Mouse (Mus musculus): Measurements from ENCODE around the gene P2ry6. TPM values are rescaled to one million over a fixed set of nuclear protein-coding genes. Genes with fewer than 3 reads are reported as not detected.

The P2ry6 gene
- polyA plus RNA-seq, 1 experiment from 2014 or later, result 9.9 TPM

DNA sequence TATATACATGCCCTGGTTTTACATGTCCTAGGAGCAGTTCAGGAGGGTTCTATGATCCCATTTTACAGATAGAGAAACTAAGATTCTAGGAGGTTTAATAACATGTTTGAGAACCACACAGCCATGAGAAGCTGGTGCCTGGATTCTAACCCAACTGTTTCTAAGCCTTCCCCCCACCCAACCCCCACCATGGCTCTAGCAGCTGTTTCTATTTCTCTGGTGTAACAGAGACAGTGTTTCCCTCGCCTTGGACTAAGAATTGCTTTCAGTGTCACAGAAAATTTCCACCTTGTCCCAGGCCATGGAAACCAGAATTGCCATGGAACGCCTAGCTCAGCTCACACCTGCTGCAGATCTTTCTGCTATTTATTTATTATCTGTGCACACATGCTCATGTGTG is 14.0 kb downstream of the P2ry6 start:
- no peaks in the 10 kb centered on the region for H3K9me3 ChIP-seq
- 53% methylated on average over 2 of the region's 2 CpGs for WGBS
- H3K4me1 ChIP-seq, result peaks cover 11% of the 10 kb centered on the region; the same call in 1 of the 2 replicates
- no peak overlapping the region for H3K27ac ChIP-seq
- H3K27me3 ChIP-seq, result no peaks in the 10 kb centered on the region
- H3K4me3 ChIP-seq, result no peak overlapping the region
- no peak for ATAC-seq (ENCODE audit: borderline replicate concordance, extremely low read depth, low FRiP score, low TSS enrichment)
- no peak overlapping the region for H3K4me2 ChIP-seq
- H3K36me3 ChIP-seq, result no peaks in the 10 kb centered on the region
- H3K9ac ChIP-seq, result no peak overlapping the region

DNA sequence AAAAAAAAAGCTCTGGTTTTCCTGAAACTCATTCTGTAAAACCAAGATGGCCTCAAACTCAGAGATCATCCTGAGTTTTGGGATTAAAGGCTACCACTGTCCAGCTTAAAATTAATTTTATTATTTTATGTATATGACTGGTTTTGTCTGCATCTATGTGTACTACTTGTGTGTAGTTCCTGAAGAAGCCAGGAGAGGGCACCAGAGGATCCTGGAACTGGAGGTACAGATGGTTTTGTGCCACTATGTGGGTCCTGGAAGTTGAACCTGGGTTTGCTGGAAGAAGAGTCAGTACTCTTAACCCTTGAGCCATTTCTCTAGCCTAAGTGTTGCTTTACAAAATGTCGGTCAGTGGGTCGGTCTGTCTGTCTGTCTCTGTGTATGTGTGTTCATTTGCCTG is 16.0 kb downstream of the P2ry6 start:
- Histone ChIP-seq H3K4me1 (peaks cover 11% of the 10 kb centered on the region; the same call in 1 of the 2 replicates), H3K4me3 (no peak overlapping the region), H3K4me2 (no peak overlapping the region), H3K27ac (no peak overlapping the region), H3K9ac (no peak overlapping the region), H3K27me3 (no peaks in the 10 kb centered on the region), H3K9me3 (no peaks in the 10 kb centered on the region), H3K36me3 (no peaks in the 10 kb centered on the region)
- ATAC-seq (ENCODE audit: borderline replicate concordance, extremely low read depth, low FRiP score, low TSS enrichment), result no peak
- WGBS, result 96% methylated on average over 2 of the region's 2 CpGs

DNA sequence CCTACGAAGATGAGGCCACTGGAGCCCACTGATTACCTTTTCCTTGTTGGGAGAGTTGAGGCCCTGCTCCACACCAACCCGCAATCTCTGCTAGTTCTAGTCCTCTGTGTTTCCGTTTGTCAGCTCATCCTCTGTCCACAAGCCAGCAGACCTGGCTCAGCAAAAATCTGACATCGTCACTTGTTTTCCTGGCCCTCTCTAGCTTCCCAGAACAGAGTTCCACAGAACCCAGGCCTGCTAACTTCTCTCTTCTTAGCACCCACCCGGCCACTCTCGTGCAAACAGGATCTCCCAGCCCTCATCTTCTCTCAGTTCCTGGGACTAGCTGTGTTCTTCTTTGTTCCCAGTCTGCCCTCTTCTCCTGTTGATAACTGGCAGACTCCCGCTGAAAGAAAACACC is 21.8 kb downstream of the P2ry6 start:
- WGBS, result 74% methylated on average over 7 of the region's 7 CpGs
- Histone ChIP-seq H3K4me3 (no peak overlapping the region), H3K27ac (no peak overlapping the region), H3K36me3 (no peaks in the 10 kb centered on the region), H3K9me3 (no peaks in the 10 kb centered on the region), H3K4me1 (peaks cover 39% of the 10 kb centered on the region), H3K4me2 (no peak overlapping the region), H3K9ac (no peak overlapping the region), H3K27me3 (no peaks in the 10 kb centered on the region)
- no peak for ATAC-seq (ENCODE audit: borderline replicate concordance, extremely low read depth, low FRiP score, low TSS enrichment)

DNA sequence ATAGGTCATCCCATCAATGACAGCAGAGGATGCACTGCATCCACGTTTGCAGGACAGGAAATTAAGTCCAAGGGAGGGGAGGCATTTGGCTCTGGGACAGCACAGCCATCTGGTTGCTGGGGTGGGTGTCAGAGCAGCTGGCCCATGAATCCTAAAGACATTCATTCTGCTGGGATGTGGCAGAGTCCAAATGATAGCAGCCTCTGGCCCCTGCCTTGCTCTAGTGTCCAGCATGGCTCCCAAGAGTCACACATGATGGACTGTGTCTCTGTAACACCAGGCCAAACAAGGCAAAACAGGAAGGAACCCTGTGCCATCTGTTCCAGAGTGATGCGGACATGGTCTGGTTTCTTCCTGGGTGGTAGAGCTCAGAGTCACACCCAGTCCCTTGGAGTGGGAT is 22.5 kb downstream of the P2ry6 start:
- no peak overlapping the region for H3K9ac ChIP-seq
- H3K9me3 ChIP-seq, result no peaks in the 10 kb centered on the region
- no peak overlapping the region for H3K4me3 ChIP-seq
- WGBS, result 31% methylated on average over 2 of the region's 2 CpGs
- ATAC-seq (ENCODE audit: borderline replicate concordance, extremely low read depth, low FRiP score, low TSS enrichment), result peak; percentile 73
- H3K27me3 ChIP-seq, result no peaks in the 10 kb centered on the region
- peak overlapping the region; percentile 39 for H3K27ac ChIP-seq
- peaks cover 33% of the 10 kb centered on the region for H3K4me1 ChIP-seq
- no peaks in the 10 kb centered on the region for H3K36me3 ChIP-seq
- no peak overlapping the region for H3K4me2 ChIP-seq

DNA sequence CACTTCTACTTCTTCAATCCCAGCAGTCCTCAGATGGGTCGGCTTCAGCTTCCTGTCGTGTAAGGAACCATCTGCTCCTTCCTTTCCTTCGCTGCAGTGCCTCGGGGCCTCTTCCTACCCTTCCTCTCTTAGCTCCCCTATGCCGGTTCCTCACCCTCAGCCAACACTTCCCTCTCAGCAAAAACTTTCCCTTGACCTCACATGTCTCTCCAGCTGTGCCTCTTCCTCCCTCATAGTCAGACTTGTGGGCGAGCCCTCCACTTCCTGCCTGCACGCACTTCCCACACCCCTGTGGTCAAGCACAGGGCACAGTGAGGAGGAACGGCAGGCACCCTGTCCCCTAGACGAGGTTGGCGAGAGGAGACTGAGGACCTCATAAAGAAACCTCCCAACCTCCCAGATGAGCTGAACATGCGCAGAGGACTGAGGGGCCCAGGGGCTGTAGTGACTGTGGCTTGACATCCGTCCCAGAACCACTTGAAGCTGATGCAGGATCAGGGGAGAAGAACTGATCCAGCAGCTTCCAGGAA is 23.9 kb downstream of the P2ry6 start:
- Histone ChIP-seq H3K27ac (peak overlapping the region; percentile 86), H3K9ac (no peak overlapping the region), H3K4me1 (peaks cover 28% of the 10 kb centered on the region), H3K9me3 (no peaks in the 10 kb centered on the region), H3K36me3 (no peaks in the 10 kb centered on the region), H3K4me3 (no peak overlapping the region), H3K27me3 (no peaks in the 10 kb centered on the region), H3K4me2 (no peak overlapping the region; the same call in 1 of the 2 replicates)
- WGBS, result 30% methylated on average over 12 of the region's 12 CpGs
- ATAC-seq (ENCODE audit: borderline replicate concordance, extremely low read depth, low FRiP score, low TSS enrichment), result peak; percentile 48

DNA sequence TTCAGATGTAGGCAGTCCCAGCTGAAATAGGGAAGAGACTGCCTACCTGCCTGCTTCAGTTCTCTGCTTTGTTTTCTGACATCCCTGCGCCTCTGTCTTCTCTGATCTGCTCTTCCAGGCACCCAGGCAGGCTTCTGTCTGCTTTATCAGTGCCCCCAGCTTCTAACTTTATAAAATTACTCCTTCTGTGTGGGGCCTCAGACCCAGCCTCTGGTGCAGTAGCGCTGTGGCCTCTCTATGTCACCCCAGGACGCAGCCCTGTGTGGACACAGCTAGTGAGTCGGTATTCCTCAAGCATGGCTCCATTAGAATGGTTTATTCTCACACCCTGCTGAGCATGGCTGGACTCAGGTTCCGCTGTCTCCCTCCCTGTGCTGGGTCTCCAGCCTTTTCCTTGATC is 24.4 kb downstream of the P2ry6 start:
- WGBS, result 61% methylated on average over 5 of the region's 5 CpGs
- H3K4me3 ChIP-seq, result no peak overlapping the region
- peaks cover 28% of the 10 kb centered on the region for H3K4me1 ChIP-seq
- H3K9me3 ChIP-seq, result no peaks in the 10 kb centered on the region
- H3K36me3 ChIP-seq, result no peaks in the 10 kb centered on the region
- no peak overlapping the region for H3K4me2 ChIP-seq
- H3K9ac ChIP-seq, result no peak overlapping the region
- ATAC-seq (ENCODE audit: borderline replicate concordance, extremely low read depth, low FRiP score, low TSS enrichment), result no peak
- peak overlapping the region; percentile 86 for H3K27ac ChIP-seq
- no peaks in the 10 kb centered on the region for H3K27me3 ChIP-seq

DNA sequence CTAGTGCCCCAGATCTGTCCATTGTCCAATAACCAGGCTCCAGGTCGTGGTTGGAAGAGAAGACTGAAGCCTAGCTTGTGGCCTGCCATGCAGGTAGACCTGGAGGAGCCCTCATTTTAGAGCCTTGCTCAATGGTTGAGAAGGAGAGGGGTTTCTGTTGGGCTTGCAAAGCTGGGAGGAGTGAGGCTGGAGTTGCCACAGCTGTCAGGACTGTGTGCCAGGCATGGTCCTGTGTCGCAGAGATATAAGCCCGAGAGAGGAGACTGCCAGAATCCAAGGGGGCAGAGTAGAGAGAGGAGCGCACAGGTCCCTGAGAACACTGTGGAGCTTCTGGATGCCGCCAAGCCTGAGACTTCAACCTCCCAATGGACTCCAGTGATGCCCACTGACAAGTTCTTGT is 29.7 kb downstream of the P2ry6 start:
- WGBS, result 69% methylated on average over 5 of the region's 5 CpGs

DNA sequence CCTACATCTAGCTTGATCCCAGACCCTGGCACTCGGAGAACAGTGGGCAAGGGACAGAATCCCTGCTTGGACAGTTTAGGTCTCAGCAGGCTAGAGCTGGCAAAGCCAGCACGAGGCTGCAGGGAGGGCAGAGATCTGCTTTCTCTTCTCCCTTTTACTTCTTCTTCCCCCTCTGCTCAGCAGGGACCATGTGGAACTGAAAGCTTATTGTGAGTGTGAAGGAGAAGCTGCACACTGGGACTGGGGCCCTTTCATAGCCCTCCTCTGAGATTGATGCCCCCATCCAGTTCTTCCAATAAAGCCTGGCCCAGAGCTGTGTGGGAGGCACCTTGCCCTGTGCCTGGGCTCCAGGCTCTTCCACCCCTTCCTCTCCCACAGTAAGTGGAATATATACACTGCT is 30.1 kb downstream of the P2ry6 start:
- Histone ChIP-seq H3K36me3 (no peaks in the 10 kb centered on the region), H3K4me2 (no peak overlapping the region), H3K4me1 (peaks cover 29% of the 10 kb centered on the region), H3K27me3 (no peaks in the 10 kb centered on the region), H3K27ac (peak overlapping the region; percentile 26; the same call in 1 of the 2 replicates), H3K4me3 (no peak overlapping the region), H3K9me3 (no peaks in the 10 kb centered on the region), H3K9ac (no peak overlapping the region)
- 62% methylated on average over 2 of the region's 2 CpGs for WGBS
- no peak for ATAC-seq (ENCODE audit: borderline replicate concordance, extremely low read depth, low FRiP score, low TSS enrichment)

More for the DNA sequence above, 29.7 kb downstream of the P2ry6 start:
- peaks cover 32% of the 10 kb centered on the region for H3K4me1 ChIP-seq
- no peak overlapping the region for H3K4me3 ChIP-seq
- peak overlapping the region; percentile 26; the same call in 1 of the 2 replicates for H3K27ac ChIP-seq
- no peak overlapping the region for H3K4me2 ChIP-seq
- no peak overlapping the region for H3K9ac ChIP-seq
- H3K27me3 ChIP-seq, result no peaks in the 10 kb centered on the region
- no peaks in the 10 kb centered on the region for H3K9me3 ChIP-seq
- no peaks in the 10 kb centered on the region for H3K36me3 ChIP-seq
- ATAC-seq (ENCODE audit: borderline replicate concordance, extremely low read depth, low FRiP score, low TSS enrichment), result no peak

DNA sequence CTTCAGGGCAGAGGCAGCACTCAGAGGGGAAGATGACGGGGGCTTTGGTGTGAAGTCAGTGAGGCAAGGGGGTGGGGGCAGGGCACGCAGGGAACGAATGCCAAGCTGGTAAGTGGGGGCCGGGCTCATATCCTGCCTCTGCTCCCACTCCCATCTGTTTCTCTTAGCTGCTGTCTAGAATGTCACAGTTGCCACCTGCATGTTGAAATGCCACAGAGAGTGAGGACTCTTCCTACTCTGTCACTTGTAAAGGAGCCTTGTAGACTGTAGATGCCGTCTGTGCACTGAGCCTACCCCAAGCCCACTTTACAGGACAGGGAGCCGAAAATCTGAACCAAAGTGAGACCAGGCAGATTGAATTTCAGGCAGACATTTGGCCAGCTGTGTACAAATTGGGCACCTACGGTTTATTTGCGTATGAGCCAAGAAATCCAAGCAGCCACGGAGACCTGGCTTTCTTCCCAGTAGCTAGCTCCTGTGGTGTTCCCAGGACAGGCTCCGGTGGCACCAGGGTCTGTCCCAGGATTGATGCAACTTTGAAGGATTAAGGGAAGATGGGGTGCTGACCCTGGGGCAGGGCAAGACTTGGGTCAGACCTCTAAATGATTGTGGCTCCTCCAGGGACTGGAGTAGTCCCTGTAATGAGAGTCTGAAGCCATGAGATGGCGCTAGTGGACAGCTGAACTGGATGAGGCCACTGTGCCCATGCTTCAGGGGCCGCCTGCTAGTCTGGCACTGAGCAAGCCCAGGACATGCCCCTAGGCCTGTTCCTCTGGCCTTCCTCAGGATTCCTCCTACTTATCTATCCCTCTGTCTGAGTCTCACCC is 31.4 kb downstream of the P2ry6 start:
- H3K9me3 ChIP-seq, result no peaks in the 10 kb centered on the region
- H3K36me3 ChIP-seq, result no peaks in the 10 kb centered on the region
- H3K4me3 ChIP-seq, result no peak overlapping the region
- peak; percentile 57; the same call in 1 of the 2 replicates for ATAC-seq (ENCODE audit: borderline replicate concordance, extremely low read depth, low FRiP score, low TSS enrichment)
- H3K4me1 ChIP-seq, result peaks cover 29% of the 10 kb centered on the region
- no peaks in the 10 kb centered on the region for H3K27me3 ChIP-seq
- no peak overlapping the region for H3K27ac ChIP-seq
- H3K4me2 ChIP-seq, result no peak overlapping the region
- no peak overlapping the region for H3K9ac ChIP-seq
- WGBS, result 37% methylated on average over 12 of the region's 12 CpGs

DNA sequence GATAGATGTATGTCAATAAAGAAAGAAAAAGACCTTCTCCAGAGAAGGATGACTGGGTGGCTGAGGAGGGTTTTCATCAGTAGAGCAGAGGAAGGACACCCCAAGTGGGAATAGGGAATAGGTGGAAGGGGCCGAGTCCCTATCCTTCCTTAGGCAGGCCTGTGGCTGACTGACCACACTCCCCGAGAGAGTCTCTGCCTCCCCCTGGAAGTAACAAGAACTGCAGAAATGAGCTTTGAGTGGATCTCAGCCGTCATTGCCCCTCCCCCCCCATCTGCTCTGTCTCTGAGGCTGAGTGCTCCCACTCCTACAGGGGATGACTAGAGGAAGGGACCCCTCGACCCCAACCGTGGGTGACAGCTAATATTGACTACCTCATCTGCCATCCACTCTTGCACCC is 33.3 kb downstream of the P2ry6 start:
- WGBS, result 43% methylated on average over 5 of the region's 5 CpGs
- Histone ChIP-seq H3K4me3 (no peak overlapping the region), H3K4me1 (peaks cover 29% of the 10 kb centered on the region), H3K9ac (no peak overlapping the region), H3K9me3 (no peaks in the 10 kb centered on the region), H3K27me3 (no peaks in the 10 kb centered on the region), H3K4me2 (no peak overlapping the region), H3K27ac (no peak overlapping the region), H3K36me3 (no peaks in the 10 kb centered on the region)
- no peak for ATAC-seq (ENCODE audit: borderline replicate concordance, extremely low read depth, low FRiP score, low TSS enrichment)

DNA sequence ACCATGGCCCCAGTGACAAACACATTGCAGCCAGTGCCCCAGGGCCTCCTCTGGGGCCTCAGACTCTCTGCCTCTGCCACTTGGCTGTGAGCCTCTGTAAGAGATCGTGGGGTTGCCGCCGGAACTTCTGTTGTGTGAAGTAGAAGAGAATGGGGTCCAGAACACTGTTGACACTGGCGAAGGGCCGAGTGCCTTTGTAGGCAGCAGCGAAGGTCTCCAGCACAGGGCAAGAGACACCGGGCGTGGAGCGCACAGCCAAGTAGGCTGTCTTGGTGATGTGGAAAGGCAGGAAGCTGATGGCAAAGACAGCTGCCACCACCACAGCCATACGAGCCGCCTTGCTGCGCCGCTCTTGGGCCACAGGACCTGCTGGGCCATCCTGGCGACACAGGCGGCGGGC is 36.3 kb downstream of the P2ry6 start:
- Histone ChIP-seq H3K9ac (no peak overlapping the region), H3K27ac (no peak overlapping the region), H3K27me3 (no peaks in the 10 kb centered on the region), H3K9me3 (no peaks in the 10 kb centered on the region), H3K36me3 (no peaks in the 10 kb centered on the region), H3K4me3 (no peak overlapping the region), H3K4me1 (peaks cover 18% of the 10 kb centered on the region), H3K4me2 (no peak overlapping the region)
- 70% methylated on average over 16 of the region's 16 CpGs for WGBS
- no peak for ATAC-seq (ENCODE audit: borderline replicate concordance, extremely low read depth, low FRiP score, low TSS enrichment)

DNA sequence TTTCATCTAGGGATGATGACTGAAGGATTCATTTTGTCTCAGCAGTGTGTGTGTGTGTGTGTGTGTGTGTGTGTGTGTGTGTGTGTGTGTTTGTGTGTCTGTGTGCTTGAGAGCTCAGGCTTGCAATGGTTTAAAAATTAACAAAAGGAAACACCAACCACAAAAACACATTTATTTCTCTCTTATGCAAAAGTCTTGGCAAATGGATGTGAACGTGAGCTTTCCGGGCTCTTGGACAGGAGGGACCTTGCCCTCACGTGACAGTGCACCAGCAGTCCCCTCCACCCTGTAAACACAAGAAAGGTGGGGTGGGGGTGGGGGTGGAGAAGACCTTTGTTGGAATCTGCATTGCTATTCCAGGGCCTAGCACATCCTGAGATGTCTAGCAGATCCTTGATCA is 37.0 kb downstream of the P2ry6 start:
- ATAC-seq (ENCODE audit: borderline replicate concordance, extremely low read depth, low FRiP score, low TSS enrichment), result no peak
- Histone ChIP-seq H3K36me3 (no peaks in the 10 kb centered on the region), H3K27me3 (no peaks in the 10 kb centered on the region), H3K4me1 (peaks cover 14% of the 10 kb centered on the region), H3K27ac (no peak overlapping the region), H3K4me3 (no peak overlapping the region), H3K4me2 (no peak overlapping the region), H3K9ac (no peak overlapping the region), H3K9me3 (no peaks in the 10 kb centered on the region)
- 69% methylated on average over 3 of the region's 3 CpGs for WGBS
